Mouse (Mus musculus): Measurements from ENCODE around the gene Cep164. TPM values are rescaled to one million over a fixed set of nuclear protein-coding genes. Genes with fewer than 3 reads are reported as not detected.

The Cep164 gene
- polyA plus RNA-seq, 1 experiment = 17.9 TPM

GRCm38 (mm10) chr9:45733246-45733645 lies 95.2 kb downstream of the Cep164 start:
- H3K4me3 ChIP-seq (ENCODE audit: insufficient read depth, low read length) = no peak overlapping the region
- TF ChIP-seq POLR2A (IDR thresholded peaks at IDR 0.05; ENCODE audit: borderline replicate concordance, low read depth, low read length) (no peak), CTCF (IDR thresholded peaks at IDR 0.05; ENCODE audit: low read depth, low read length) (no peak)
- H3K4me1 ChIP-seq (ENCODE audit: control insufficient read depth, insufficient read depth, low read length) = no peaks in the 10 kb centered on the region
- H3K27ac ChIP-seq (ENCODE audit: insufficient read depth, low read depth, low read length) = no peak overlapping the region

DNA sequence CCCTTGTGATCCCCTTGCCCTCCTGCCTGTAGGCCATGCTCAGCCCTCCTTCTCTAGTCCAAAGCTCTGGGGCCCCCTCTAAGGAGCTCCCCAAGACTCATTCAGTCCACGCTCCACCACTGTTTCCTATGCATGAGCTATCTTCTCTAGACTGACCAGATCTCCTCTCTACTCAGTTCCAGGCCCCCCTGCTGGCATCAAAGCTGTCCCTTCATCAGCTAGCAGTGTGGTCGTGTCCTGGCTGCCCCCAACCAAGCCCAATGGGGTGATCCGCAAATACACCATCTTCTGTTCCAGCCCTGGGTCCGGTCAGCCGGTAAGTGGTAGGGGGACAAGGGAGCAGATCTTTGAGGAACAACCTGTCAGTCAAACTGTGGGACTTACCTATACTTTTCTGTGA lies 96.6 kb downstream of the Cep164 start:
- Histone ChIP-seq H3K4me3 (ENCODE audit: insufficient read depth, low read length) (no peak overlapping the region), H3K27ac (ENCODE audit: insufficient read depth, low read depth, low read length) (no peak overlapping the region), H3K4me1 (ENCODE audit: control insufficient read depth, insufficient read depth, low read length) (no peaks in the 10 kb centered on the region)
- no peak for TF ChIP-seq POLR2A (IDR thresholded peaks at IDR 0.05; ENCODE audit: borderline replicate concordance, low read depth, low read length)
- no peak for TF ChIP-seq CTCF (IDR thresholded peaks at IDR 0.05; ENCODE audit: low read depth, low read length)

GRCm38 (mm10) chr9:45719997-45720396 lies 108.5 kb downstream of the Cep164 start:
- Histone ChIP-seq H3K4me1 (ENCODE audit: control insufficient read depth, insufficient read depth, low read length) (no peaks in the 10 kb centered on the region), H3K4me3 (ENCODE audit: insufficient read depth, low read length) (no peak overlapping the region), H3K27ac (ENCODE audit: insufficient read depth, low read depth, low read length) (no peak overlapping the region)
- TF ChIP-seq POLR2A (IDR thresholded peaks at IDR 0.05; ENCODE audit: borderline replicate concordance, low read depth, low read length) = no peak
- TF ChIP-seq CTCF (IDR thresholded peaks at IDR 0.05; ENCODE audit: low read depth, low read length) = no peak

Other genes starting within 250 kb of the Cep164 start
- 0.93 and 2.0 TPM in 2 replicates for gene Bace1, start 9.9 kb upstream of the Cep164 start, polyA plus RNA-seq (2012; ENCODE audit: insufficient read depth, insufficient read length, missing spikeins)
- gene Pcsk7, start 77.8 kb upstream of the Cep164 start, polyA plus RNA-seq (2012; ENCODE audit: insufficient read depth, insufficient read length, missing spikeins) = 22.3 and 27.6 TPM in 2 replicates
- gene Rnf214, start 78.2 kb upstream of the Cep164 start, polyA plus RNA-seq (2012; ENCODE audit: insufficient read depth, insufficient read length, missing spikeins) = 30.5 and 33.0 TPM in 2 replicates
- gene Tagln, start 107.4 kb upstream of the Cep164 start, polyA plus RNA-seq (2012; ENCODE audit: insufficient read depth, insufficient read length, missing spikeins) = 7.1 and 9.9 TPM in 2 replicates
- 110 and 122 TPM in 2 replicates for gene Sidt2, start 126.6 kb upstream of the Cep164 start, polyA plus RNA-seq (2012; ENCODE audit: insufficient read depth, insufficient read length, missing spikeins)
- gene Pafah1b2, start 184.0 kb upstream of the Cep164 start, polyA plus RNA-seq (2012; ENCODE audit: insufficient read depth, insufficient read length, missing spikeins) = 41.0 and 44.9 TPM in 2 replicates
- 23.4 and 24.4 TPM in 2 replicates for gene Sik3, start 184.1 kb upstream of the Cep164 start, polyA plus RNA-seq (2012; ENCODE audit: insufficient read depth, insufficient read length, missing spikeins)

All from bone marrow macrophage, adult 2 months (primary cell).